Mouse (Mus musculus): ENCODE measurements around the gene Cic.

Cic gene

GRCm38 (mm10) chr7:25341000-25341784 lies 73.7 kb downstream of the Cic start:
- no peak for DNase-seq (ENCODE audit: low read depth, low spot score)

Data from ZHBTc4 (cell line).